Mouse (Mus musculus): ENCODE data around the gene Itk.

GRCm38 (mm10) chr11:46312523-46313035 is 76.7 kb downstream of the Itk start, which contains the start of gene Cyfip2:
- no peak for TF ChIP-seq POLR2A (IDR thresholded peaks at IDR 0.05; ENCODE audit: control insufficient read depth, extremely low read depth, insufficient read depth, low read length, poor library complexity)
- TF ChIP-seq CTCF (IDR thresholded peaks at IDR 0.05; ENCODE audit: borderline replicate concordance, control insufficient read depth, extremely low read depth, insufficient read depth, low read length, poor library complexity), result no peak

Data from thymus, adult 2 months (tissue).